Mouse (Mus musculus) testis, postnatal 10 days (tissue): ENCODE data around the gene Hacd1.
"Not testable (repeated sequence)": the region's sequence is repeated elsewhere in the genome, so short reads cannot be mapped to it uniquely, and the experiment has no call there.

Experiments used
- DNase-seq: peaks from one replicate; pipeline ENCODE4 v3.0.0; 2021; ENCODE audit warnings: low spot score

Gene Hacd1

GRCm38 (mm10) chr2:14055566-14056331, at the start of gene Hacd1:
Gene Hacd1 (minus strand): TSS chr2:14056135.
- peak; percentile 88 for DNase-seq

DNA sequence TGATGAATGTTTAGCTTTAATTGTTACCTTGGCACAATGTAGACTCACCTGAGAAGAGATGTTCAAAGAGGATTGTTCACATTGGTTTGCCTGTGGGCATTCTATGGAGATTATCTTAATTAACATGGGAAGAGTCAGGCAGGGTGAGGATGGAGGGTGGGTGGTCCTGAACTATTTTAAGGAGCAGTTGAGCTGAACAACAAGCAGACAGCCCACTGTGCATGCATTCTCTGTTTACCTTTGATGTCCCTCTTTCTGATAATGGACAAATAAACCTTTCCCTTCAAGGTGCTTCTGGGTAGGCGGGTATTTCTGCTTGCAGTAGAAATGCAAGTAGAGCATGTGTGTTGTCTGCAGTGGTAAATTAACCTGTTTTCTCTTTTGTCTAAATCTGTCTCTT, 48.0 kb upstream of the Hacd1 start:
- no peak for DNase-seq

- no peak for DNase-seq
These were observed 46.7 kb upstream of the Hacd1 start for GRCm38 (mm10) chr2:14102603-14103002.

DNA sequence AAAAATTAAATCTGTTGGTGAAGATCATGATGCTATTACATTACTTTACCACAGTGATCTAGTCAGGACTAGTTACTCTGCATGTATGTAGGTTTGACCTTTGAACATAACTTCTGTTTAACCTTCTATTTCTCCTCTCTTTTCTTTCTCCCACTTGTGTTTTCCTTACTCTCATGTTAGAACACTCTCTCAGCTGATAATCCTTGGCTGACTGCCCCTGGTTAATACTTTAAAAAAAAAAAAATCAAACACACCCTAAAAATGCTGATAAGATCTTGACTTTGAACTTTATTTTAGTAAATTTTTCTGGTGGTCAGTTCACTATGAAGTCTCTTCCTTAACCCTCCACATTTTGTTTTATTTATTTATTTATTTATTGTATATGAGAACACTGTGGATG, 44.6 kb upstream of the Hacd1 start:
- DNase-seq = no peak

DNA sequence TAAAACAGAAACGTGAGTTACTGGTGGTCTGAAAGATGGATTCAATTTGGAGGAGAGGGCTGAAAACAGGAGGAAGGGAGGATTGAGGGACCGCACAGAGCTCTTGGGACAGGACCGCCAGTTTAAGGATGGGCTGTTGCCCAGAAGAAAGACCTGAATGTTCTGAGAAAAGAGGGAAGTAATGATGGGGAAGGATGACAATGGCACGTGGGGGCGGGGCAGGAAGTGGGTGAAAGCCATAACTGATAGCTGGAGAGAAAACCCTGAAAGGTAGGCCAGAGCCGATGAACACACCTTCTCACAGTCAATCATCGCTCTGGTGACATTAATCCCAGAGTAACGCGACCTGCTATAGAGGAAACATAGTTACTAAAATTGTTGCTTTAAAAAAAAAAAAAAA, 22.6 kb upstream of the Hacd1 start:
- DNase-seq = not testable (repeated sequence)

DNA sequence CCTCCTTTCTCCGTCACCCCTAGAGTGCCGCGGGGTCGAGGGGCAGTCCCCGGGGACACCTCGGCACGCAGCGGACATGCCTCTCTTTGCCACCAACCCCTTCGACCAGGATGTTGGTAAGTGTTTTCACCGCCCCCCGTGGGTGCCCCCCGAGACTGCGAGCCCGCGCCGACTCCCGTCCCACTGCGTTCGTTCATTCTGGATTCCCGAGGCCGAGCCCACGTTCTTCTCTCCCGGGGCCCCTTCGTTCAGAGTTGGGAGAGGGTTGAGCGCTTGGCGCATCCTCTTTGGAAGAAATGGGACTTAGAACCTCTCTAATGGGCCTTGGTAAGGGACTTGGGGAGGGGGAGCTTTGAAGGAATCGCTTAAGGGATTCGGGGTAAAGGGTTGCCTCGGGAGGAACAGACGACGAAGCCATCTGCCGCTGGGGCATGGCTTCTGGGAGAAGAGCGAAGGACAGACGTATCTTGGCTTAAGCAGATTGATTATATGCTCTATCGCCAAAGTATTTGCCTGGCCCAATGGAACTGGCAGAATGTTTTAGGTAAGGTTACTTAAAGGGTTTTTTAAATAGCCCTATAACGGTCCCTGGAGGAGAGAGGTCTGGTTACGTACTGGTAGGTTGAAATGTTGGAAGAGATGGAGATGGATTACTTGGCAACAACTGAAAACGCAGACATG, 18.4 kb upstream of the Hacd1 start:
- no peak for DNase-seq

GRCm38 (mm10) chr2:14073362-14074220, 17.7 kb upstream of the Hacd1 start, which contains the start of gene Stam:
Gene Stam (plus strand): TSS chr2:14074098.
- DNase-seq = peak; percentile 94

GRCm38 (mm10) chr2:14073008-14073361, 17.1 kb upstream of the Hacd1 start:
- DNase-seq = no peak

- no peak for DNase-seq
These were observed 14.5 kb upstream of the Hacd1 start for GRCm38 (mm10) chr2:14070466-14070865.

GRCm38 (mm10) chr2:14069027-14069426, 13.1 kb upstream of the Hacd1 start:
- DNase-seq = no peak

DNA sequence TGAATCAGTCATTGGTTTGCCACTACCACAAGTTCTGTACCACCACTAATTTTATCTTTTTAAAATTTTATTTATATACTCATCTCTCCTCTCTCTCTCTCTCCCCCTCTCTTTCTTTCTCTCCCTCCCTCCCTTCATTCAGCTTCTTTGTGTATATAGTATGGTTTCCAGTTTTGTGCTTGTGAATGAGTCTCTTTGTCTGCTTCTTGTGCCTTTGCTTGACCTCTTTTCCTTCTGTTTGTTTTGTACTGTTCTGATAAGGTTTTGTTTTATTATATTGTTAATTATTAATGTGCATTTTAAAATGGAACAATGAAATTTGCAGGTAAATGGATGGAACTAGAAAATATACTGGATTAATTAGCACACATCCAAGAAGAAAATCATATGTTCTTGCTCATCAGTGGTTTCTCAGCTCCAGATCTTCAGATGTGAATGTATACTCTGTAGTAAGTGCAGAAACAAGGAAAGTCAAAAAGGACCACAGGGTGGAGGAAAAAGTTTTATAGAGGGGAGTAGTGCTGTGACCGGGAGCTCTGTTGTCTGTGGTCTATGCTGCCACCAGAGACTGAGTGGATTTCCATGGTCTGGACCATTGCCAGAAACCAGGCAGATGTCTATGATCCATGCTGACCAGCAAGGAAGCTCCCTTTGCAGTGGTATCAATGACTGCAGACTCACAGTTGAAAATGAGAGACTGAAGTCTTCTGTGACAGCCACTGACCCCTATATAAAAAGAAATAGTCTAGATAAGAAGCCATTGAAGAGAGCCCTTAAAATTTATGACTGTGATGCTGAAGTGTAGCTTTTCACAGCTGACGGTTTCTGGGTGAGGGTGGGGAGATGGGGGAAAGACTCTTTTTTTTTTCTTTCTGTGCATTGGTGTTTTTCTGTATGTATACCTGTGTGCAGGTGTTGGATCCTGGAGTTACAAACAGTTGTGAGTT, 10.0 kb upstream of the Hacd1 start:
- no peak for DNase-seq

DNA sequence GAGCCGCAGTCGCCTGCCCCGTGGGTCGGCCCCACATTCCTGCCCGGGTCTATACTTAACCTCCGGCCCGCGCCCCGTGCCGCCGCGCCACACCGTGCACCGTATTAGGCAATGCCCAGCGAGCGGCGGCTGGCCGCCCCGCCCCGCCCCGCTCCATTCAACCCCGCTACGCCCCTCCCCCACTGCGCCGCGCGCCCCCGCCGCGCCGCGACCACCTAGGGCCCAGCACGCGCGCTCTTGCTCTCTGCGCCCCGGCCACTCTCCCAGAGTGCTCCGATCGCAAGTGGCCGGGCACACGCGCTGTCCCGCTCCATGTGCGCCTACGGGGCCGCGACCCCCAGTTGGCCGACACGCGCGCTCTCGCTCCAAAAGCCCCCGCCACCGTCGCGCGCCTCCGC, 768 bp downstream of the Hacd1 start:
- peak; percentile 85 for DNase-seq

GRCm38 (mm10) chr2:14054716-14055115, 1.2 kb downstream of the Hacd1 start:
- DNase-seq = no peak

- no peak for DNase-seq
These were observed 1.8 kb downstream of the Hacd1 start for GRCm38 (mm10) chr2:14054163-14054562.

GRCm38 (mm10) chr2:14053618-14054017, 2.3 kb downstream of the Hacd1 start:
- DNase-seq = no peak

- no peak for DNase-seq
These were observed 7.1 kb downstream of the Hacd1 start for GRCm38 (mm10) chr2:14048808-14049207.

GRCm38 (mm10) chr2:14048381-14048780, 7.6 kb downstream of the Hacd1 start:
- peak; percentile 68 for DNase-seq

DNA sequence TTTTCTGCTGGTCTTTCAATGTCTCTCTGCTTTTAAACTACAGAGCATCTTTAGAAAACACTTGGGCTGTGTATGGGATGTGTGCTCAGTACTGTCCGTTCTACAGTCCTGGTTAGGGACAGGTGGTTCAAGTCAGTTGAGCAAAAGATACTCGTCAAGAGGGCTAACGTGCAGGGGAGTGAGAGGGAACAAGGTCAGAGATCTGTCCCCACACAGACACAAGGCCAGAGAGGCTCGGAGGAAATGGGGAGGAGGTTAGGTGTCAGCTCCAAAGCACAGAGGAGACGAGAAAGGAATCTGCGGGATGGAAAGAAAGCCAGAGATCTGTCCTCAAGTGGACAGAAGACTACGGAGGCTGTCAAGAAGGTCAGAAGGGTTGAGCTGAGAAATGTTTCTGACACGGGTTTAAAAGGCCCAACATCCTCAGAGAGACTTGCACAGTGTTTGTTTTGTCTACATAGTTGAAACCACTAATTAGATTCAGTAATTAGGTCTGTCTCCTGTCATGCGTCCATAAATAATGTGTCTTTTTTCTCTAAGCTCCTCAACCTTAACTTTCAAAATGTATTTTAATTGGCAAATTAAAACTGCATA, 12.3 kb downstream of the Hacd1 start:
- DNase-seq = no peak

- DNase-seq = no peak
These were observed 12.9 kb downstream of the Hacd1 start for GRCm38 (mm10) chr2:14043011-14043410.

GRCm38 (mm10) chr2:14041249-14041648, 14.7 kb downstream of the Hacd1 start:
- DNase-seq = no peak

DNA sequence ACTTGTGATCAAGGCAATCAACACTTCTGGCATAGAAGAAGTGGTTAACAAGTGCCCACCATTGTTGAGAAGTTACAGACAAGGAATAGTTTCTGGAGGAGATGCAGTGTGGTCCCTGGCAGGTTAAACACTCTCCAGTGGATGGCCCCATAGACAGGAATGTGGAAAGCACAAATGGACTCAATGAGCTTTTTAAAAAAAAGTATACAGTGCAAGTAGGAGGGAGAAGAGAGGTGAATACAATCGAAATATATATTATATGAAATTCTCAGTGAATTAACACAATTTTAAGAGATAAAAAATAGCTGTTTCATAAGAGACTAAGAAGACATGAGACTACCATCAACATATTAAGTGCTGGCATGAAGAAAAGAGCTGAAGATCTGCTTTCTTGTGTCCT, 36.7 kb downstream of the Hacd1 start:
- DNase-seq = no peak
